12 mouse cellular contexts compared by ENCODE assay signal in genomic region chr2:156857385-156857791, GRCm38 (mm10). TPM values are rescaled to one million over a fixed set of nuclear protein-coding genes. Genes with fewer than 3 reads are reported as not detected.
DNase-seq lines count a peak whose midpoint lies in the region; ATAC-seq and TF ChIP-seq lines count a peak whose summit lies in the region.
"Had no signal": no experiment of that assay in that cellular context is flagged by ENCODE, and none has a peak within 500 bp of the region (broad histone marks: within the 10 kb centered on the region; RNA-seq: fewer than 3 reads in every experiment).

No protein-coding gene starts in this region.

- H3K9ac ChIP-seq in kidney, embryonic 15.5 days: no peak overlapping the region
- H3K9ac ChIP-seq: limb, embryonic 15.5 days had no signal

- TF ChIP-seq CTCF in kidney, adult 2 months (conservative IDR thresholded peaks at IDR 0.05; ENCODE audit: insufficient read depth, insufficient read length, low read depth, low read length): no peak
- TF ChIP-seq CTCF in layer of hippocampus, adult 2 months (conservative IDR thresholded peaks at IDR 0.05): no peak

- peak overlapping the region; percentile 37; the same call in 1 of the 2 replicates for H3K27ac ChIP-seq in kidney, embryonic 15.5 days
- no peak overlapping the region for H3K27ac ChIP-seq in kidney, adult 2 months (ENCODE audit: insufficient read depth, low read depth, low read length)
- H3K27ac ChIP-seq in layer of hippocampus, adult 2 months: no peak overlapping the region

- no peak for DNase-seq in kidney, adult 2 months
- peak; percentile 82 for DNase-seq in A20 (ENCODE audit: low read depth, low spot score)
- DNase-seq in thymus, postnatal 36 days: no peak
- DNase-seq in adrenal gland, postnatal 36 days: no peak
- no peak for DNase-seq in layer of hippocampus, adult 2 months (ENCODE audit: low spot score in 2 of 2)
- DNase-seq: cerebellum, postnatal 25 days; thymus, postnatal 25 days had no signal

- WGBS in kidney, embryonic 15.5 days: 79% methylated on average over 3 of the region's 3 CpGs
- WGBS in kidney, adult 2 months: 76% methylated on average over 3 of the region's 3 CpGs

- peaks cover 13% of the 10 kb centered on the region for H3K4me1 ChIP-seq in kidney, embryonic 15.5 days
- H3K4me1 ChIP-seq in kidney, adult 2 months (ENCODE audit: control insufficient read depth, insufficient read depth, low read length): no peaks in the 10 kb centered on the region

- no peak for ATAC-seq in kidney, embryonic 15.5 days (replicated peaks; ENCODE audit: low FRiP score)
- peak; percentile 51 for ATAC-seq in CD4-positive, CD25-positive, alpha-beta regulatory T cell, adult 4 months
- peak; percentile 53 for ATAC-seq in inflammation-experienced regulatory T-cells, adult 6 months

- no peak for TF ChIP-seq POLR2A in kidney, adult 2 months (IDR thresholded peaks at IDR 0.05; ENCODE audit: low read depth, low read length)

- no peaks in the 10 kb centered on the region for H3K9me3 ChIP-seq in kidney, embryonic 15.5 days (replicated peaks)
- H3K9me3 ChIP-seq: limb, embryonic 15.5 days had no signal

- no peak overlapping the region for H3K4me2 ChIP-seq in kidney, embryonic 15.5 days
- H3K4me2 ChIP-seq: limb, embryonic 15.5 days had no signal

- peaks cover 52% of the 10 kb centered on the region for H3K36me3 ChIP-seq in kidney, embryonic 15.5 days
- H3K36me3 ChIP-seq in kidney, adult 2 months (ENCODE audit: control insufficient read depth, insufficient read depth, low read length): no peaks in the 10 kb centered on the region

- H3K27me3 ChIP-seq in kidney, embryonic 15.5 days: no peaks in the 10 kb centered on the region
- H3K27me3 ChIP-seq in kidney, adult 2 months (replicated peaks; ENCODE audit: control insufficient read depth, insufficient read depth, low read length): no peaks in the 10 kb centered on the region
- H3K27me3 ChIP-seq: limb, embryonic 15.5 days had no signal

- H3K4me3 ChIP-seq in kidney, embryonic 15.5 days (replicated peaks): no peak overlapping the region
- no peak overlapping the region for H3K4me3 ChIP-seq in kidney, adult 2 months (ENCODE audit: insufficient read depth, low read depth, low read length)
- no peak overlapping the region for H3K4me3 ChIP-seq in layer of hippocampus, adult 2 months
- H3K4me3 ChIP-seq: limb, embryonic 15.5 days had no signal

RNA-seq across cellular contexts. Expression of gene 4930518I15Rik, which starts 0.4 kb away (rescaled TPM):
- polyA plus RNA-seq in kidney, embryonic 15.5 days (2015; fragmentation: Nextera tagmentation; extraction: Ambion mirVana): 8.6 and 9.8 TPM in 2 replicates
- 1.1 and 1.2 TPM in 2 replicates for polyA plus RNA-seq in kidney, adult 2 months (2012; rRNA removed)
- 10 to 100 TPM; 25.0 to 27.3 TPM for polyA plus RNA-seq in CD4-positive, CD25-positive, alpha-beta regulatory T cell, adult 4 months (2017; shearing (Covaris generic))
- polyA plus RNA-seq in inflammation-experienced regulatory T-cells, adult 6 months (2017; shearing (Covaris generic)): 10 to 100 TPM; 13.4 to 30.1 (median 27.0) TPM
- 1 to 10 TPM; 1.4 to 3.2 TPM for total RNA-seq in adrenal gland, postnatal 36 days (2021)
- 1 to 10 TPM; 3.4 to 4.7 TPM for total RNA-seq in layer of hippocampus, adult 2 months (2021)

RNA-seq across cellular contexts. Expression of gene Rab5if, which starts 5.5 kb away (rescaled TPM):
- polyA plus RNA-seq in kidney, embryonic 15.5 days (2015; fragmentation: Nextera tagmentation; extraction: Ambion mirVana): 174 and 181 TPM in 2 replicates
- 127 and 129 TPM in 2 replicates for polyA plus RNA-seq in kidney, adult 2 months (2012; rRNA removed)
- 1 to 10 TPM; 5.1 to 5.4 TPM for polyA plus RNA-seq in CD4-positive, CD25-positive, alpha-beta regulatory T cell, adult 4 months (2017; shearing (Covaris generic))
- 1 to 10 TPM; 3.3 to 4.6 (median 3.3) TPM for polyA plus RNA-seq in inflammation-experienced regulatory T-cells, adult 6 months (2017; shearing (Covaris generic))
- 100 to 1,000 TPM; 244 to 346 TPM for total RNA-seq in adrenal gland, postnatal 36 days (2021)
- 10 to 100 TPM; 89.3 to 92.1 TPM for total RNA-seq in layer of hippocampus, adult 2 months (2021)

RNA-seq across cellular contexts. Expression of gene Tgif2, which starts 17.6 kb away (rescaled TPM):
- 62.2 and 68.5 TPM in 2 replicates for polyA plus RNA-seq in kidney, embryonic 15.5 days (2015; fragmentation: Nextera tagmentation; extraction: Ambion mirVana)
- polyA plus RNA-seq in kidney, adult 2 months (2012; rRNA removed): 3.8 and 4.6 TPM in 2 replicates
- 10 to 100 TPM; 10.4 to 14.6 TPM for polyA plus RNA-seq in CD4-positive, CD25-positive, alpha-beta regulatory T cell, adult 4 months (2017; shearing (Covaris generic))
- polyA plus RNA-seq in inflammation-experienced regulatory T-cells, adult 6 months (2017; shearing (Covaris generic)): 1 to 10 TPM; 3.1 to 9.7 (median 4.6) TPM
- total RNA-seq in adrenal gland, postnatal 36 days (2021): 1 to 10 TPM; 3.9 to 4.4 TPM
- total RNA-seq in layer of hippocampus, adult 2 months (2021): 1 to 10 TPM in 1 of 2 experiments, under 1 TPM in 1; 0.77 to 1.4 TPM

RNA-seq across cellular contexts. Expression of gene Sla2, which starts 29.6 kb away (rescaled TPM):
- polyA plus RNA-seq in kidney, embryonic 15.5 days (2015; fragmentation: Nextera tagmentation; extraction: Ambion mirVana): 0.22 and 0.30 TPM in 2 replicates
- 0.10 and 0.67 TPM in 2 replicates for polyA plus RNA-seq in kidney, adult 2 months (2012; rRNA removed)
- polyA plus RNA-seq in CD4-positive, CD25-positive, alpha-beta regulatory T cell, adult 4 months (2017; shearing (Covaris generic)): 10 to 100 TPM; 68.5 to 86.7 TPM
- 10 to 100 TPM; 55.1 to 91.5 (median 58.8) TPM for polyA plus RNA-seq in inflammation-experienced regulatory T-cells, adult 6 months (2017; shearing (Covaris generic))
- not detected for total RNA-seq in adrenal gland, postnatal 36 days (2021)
- total RNA-seq in layer of hippocampus, adult 2 months (2021): under 1 TPM; 0.31 to 0.34 TPM
- total RNA-seq: midbrain, postnatal 0 days had no signal
- polyA plus RNA-seq: midbrain, postnatal 0 days had no signal

Comparison
In these comparisons a context has a peak if more than half of its experiments do, and no peak if none do; other contexts are left out.
1. RNA of gene Rab5if, which starts 5.5 kb away (polyA plus RNA-seq): 174 to 181 TPM in kidney, embryonic 15.5 days and 127 to 129 TPM in kidney, adult 2 months; 5.1 to 5.4 TPM in CD4-positive, CD25-positive, alpha-beta regulatory T cell, adult 4 months and 3.3 to 4.6 TPM in inflammation-experienced regulatory T-cells, adult 6 months; every median in the first group is over 10 times any median in the second.